Mouse (Mus musculus): ENCODE measurements around the gene Zfp646.

- TF ChIP-seq CTCF (IDR thresholded peaks at IDR 0.05; ENCODE audit: low read depth) (no peak), EP300 (IDR thresholded peaks at IDR 0.05; ENCODE audit: low read depth) (no peak)
Observed at GRCm38 (mm10) chr7:127867641-127868040, 8.4 kb upstream of the Zfp646 start.
